Mouse (Mus musculus) kidney, adult 2 months (tissue): Measurements from ENCODE around the gene Asic1.

Experiments
- CTCF ChIP-seq: fragments of 200-500 bp; conservative IDR thresholded peaks from 2 replicates; pipeline ENCODE4 v1.5.1; 2011; ENCODE audit warnings: low read depth, mild to moderate bottlenecking, control low read depth, low read length, moderate library complexity, mixed read lengths; ENCODE audit not compliant: insufficient read depth, insufficient read length
- POLR2A ChIP-seq: fragments of 200-500 bp; IDR thresholded peaks from one replicate; pipeline ENCODE4 v1.6.1; 2011; ENCODE audit warnings: low read depth, low read length, control low read depth

- TF ChIP-seq POLR2A (no peak), CTCF (no peak)
These were observed 66.5 kb downstream of the Asic1 start for GRCm38 (mm10) chr15:99736675-99737074.
